Mouse (Mus musculus) adrenal gland, adult 10 weeks (tissue): Measurements from ENCODE around the gene Sfxn2. TPM values are rescaled to one million over a fixed set of nuclear protein-coding genes. Genes with fewer than 3 reads are reported as not detected.

Source experiments
- polyA plus RNA-seq: library from polyadenylated mRNA; stranded (reverse); fragments of 350-450 nt; fragmentation: Illumina TruSeq; extraction: RNeasy Lipid Tissue Mini Kit (QIAGEN cat#74804); gene quantifications from one replicate; pipeline ENCODE4 v1.2.3, GENCODE M21; 2014; ENCODE audit warnings: low read depth, low replicate concordance

Gene Sfxn2
- polyA plus RNA-seq = 6.8 TPM

DNA sequence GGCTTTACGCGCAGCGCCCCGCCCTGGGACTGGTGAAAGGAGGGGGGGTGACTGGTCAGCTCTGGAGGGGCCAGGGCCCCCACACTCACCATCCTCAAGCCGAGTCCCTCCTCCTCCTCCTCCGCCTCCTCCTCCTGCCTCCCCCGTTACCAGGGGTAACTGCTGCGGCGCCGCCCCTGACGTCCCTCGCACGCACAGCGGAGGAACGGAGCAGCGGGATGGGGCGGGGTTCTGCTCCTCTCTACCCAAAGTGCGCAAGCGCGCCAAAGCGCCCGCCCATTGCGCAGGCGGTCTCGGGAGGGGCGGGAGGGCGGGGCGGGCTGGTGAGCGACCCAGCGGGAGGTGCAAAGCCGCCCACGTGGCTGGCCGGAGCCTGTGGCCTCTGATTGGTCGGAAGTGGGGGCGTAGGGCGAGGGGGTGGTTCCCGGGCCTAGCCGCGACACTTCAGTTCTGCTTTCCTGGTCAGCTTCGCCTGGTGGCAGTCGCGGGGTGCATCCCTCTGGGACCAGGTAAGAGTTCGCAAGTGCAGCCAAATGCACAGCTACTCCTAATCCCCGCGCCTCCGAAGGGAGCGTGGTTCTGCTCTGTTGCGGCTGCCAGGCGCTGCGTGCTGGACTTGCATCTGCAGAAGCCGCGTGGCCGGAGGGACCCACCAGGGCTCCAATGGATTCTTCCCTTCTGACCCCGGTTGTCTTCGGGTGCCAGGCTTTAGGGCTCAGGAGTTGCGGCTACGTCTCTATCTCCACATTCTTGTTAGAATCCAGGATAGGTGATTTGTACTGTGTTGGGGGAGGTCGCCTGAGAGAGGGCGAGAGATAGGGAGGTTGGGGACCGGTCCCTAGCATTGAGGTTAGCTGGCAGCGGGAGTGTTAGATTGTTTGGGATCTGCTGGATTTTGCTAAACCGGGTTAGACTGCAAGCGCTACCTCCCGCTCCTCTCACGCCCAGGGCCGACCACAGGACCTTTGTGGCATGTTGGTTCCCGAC lies at the start of gene Sfxn2, which contains the start of gene Arl3:
TSS of gene Sfxn2 (plus strand) at position 415 of the 987 bp plus-strand sequence.
TSS of gene Arl3 (minus strand) at position 248 of the 987 bp plus-strand sequence.

DNA sequence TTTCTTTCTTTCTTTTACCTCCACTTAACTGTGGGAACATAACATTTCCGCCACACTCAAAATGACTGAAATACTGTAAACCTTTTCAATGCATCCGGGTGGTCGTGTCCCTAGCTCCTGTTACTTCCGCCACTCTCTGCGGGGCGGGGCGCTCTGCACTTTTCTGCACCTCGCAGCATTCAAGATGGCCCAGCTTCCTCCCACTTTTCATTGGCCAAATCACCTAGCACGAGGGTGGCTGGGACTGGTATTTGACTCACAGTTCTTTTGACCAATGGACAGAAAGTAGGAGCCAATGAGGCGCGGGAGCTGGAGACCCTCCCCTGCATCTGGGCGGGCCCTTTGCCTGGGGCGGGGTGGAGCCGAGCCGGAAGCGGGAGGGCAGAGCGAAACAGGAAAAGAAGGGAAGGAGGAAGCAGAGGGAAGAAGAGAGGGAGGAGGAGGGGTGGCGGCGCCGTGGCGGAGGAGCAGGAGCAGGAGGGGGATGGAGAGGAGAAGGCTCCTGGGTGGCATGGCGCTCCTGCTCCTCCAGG lies 25.6 kb downstream of the Sfxn2 start, which contains the start of gene Wbp1l:
TSS of gene Wbp1l (plus strand) at position 365 of the 533 bp plus-strand sequence.

Other genes starting within 250 kb of the Sfxn2 start
- gene Psd, start 246.2 kb upstream of the Sfxn2 start, polyA plus RNA-seq = not detected
- gene Fbxl15, start 245.2 kb upstream of the Sfxn2 start, polyA plus RNA-seq = not detected
- gene Cuedc2, start 234.7 kb upstream of the Sfxn2 start, polyA plus RNA-seq = 7.5 TPM
- 0.58 TPM for gene Mfsd13a, start 232.2 kb upstream of the Sfxn2 start, polyA plus RNA-seq
- 1.2 TPM for gene 2310034G01Rik, start 223.1 kb upstream of the Sfxn2 start, polyA plus RNA-seq
- 56.5 TPM for gene Actr1a, start 177.6 kb upstream of the Sfxn2 start, polyA plus RNA-seq
- gene Sufu, start 176.5 kb upstream of the Sfxn2 start, polyA plus RNA-seq = 6.1 TPM
- 6.5 TPM for gene Trim8, start 71.7 kb upstream of the Sfxn2 start, polyA plus RNA-seq
- gene Arl3, start 167 bp upstream of the Sfxn2 start, polyA plus RNA-seq = 130 TPM
- 35.2 TPM for gene Wbp1l, start 25.7 kb downstream of the Sfxn2 start, polyA plus RNA-seq
- gene Cyp17a1, start 99.8 kb downstream of the Sfxn2 start, polyA plus RNA-seq = not detected
- 40.8 TPM for gene Borcs7, start 116.5 kb downstream of the Sfxn2 start, polyA plus RNA-seq
- 41.6 TPM for gene As3mt, start 134.1 kb downstream of the Sfxn2 start, polyA plus RNA-seq
- gene Cnnm2, start 188.2 kb downstream of the Sfxn2 start, polyA plus RNA-seq = 13.8 TPM